Mouse (Mus musculus) megakaryocyte, embryonic 14.5 days (primary cell): ENCODE results near the gene Zfp932.
"Not testable (repeated sequence)": the region's sequence is repeated elsewhere in the genome, so short reads cannot be mapped to it uniquely, and the experiment has no call there.

Source experiments
- FLI1 ChIP-seq: IDR thresholded peaks from 2 replicates; pipeline ENCODE4 v1.6.1; 2012; ENCODE audit warnings: low read length, inconsistent platforms, mixed read lengths
- GATA1 ChIP-seq: IDR thresholded peaks from 3 replicates; pipeline ENCODE4 v1.6.1; 2012; ENCODE audit warnings: mixed read lengths, low read length, inconsistent platforms, borderline replicate concordance

GRCm38 (mm10) chr5:109996026-109996937, at the start of gene Zfp932:
- not testable (repeated sequence) for TF ChIP-seq GATA1, FLI1
